Mouse (Mus musculus) retina, postnatal 1 day (tissue): ENCODE data around the gene Smim27.

Experiments used
- DNase-seq: peaks from one replicate; pipeline ENCODE4 v3.0.0-alpha.2; 2012

The Smim27 gene

GRCm38 (mm10) chr4:40269430-40270032 lies at the start of gene Smim27, which contains the start of gene Topors:
TSS of gene Smim27 (plus strand) at chr4:40269579.
TSS of gene Topors (minus strand) at chr4:40269850.
- DNase-seq = peak; percentile 98

GRCm38 (mm10) chr4:40220437-40220836 lies 48.9 kb upstream of the Smim27 start:
- DNase-seq = peak; percentile 21

GRCm38 (mm10) chr4:40221004-40221760 lies 48.2 kb upstream of the Smim27 start:
- DNase-seq = no peak

GRCm38 (mm10) chr4:40221876-40222585 lies 47.3 kb upstream of the Smim27 start:
- peak; percentile 8 for DNase-seq

- DNase-seq = no peak
These were observed 43.3 kb upstream of the Smim27 start for GRCm38 (mm10) chr4:40226095-40226494.

- no peak for DNase-seq
These were observed 42.2 kb upstream of the Smim27 start for GRCm38 (mm10) chr4:40227131-40227530.

GRCm38 (mm10) chr4:40227886-40228285 lies 41.5 kb upstream of the Smim27 start:
- no peak for DNase-seq

- DNase-seq = no peak
These were observed 39.7 kb upstream of the Smim27 start for GRCm38 (mm10) chr4:40229723-40230122.

- no peak for DNase-seq
These were observed 36.2 kb upstream of the Smim27 start for GRCm38 (mm10) chr4:40233062-40233664.

GRCm38 (mm10) chr4:40234256-40234655 lies 35.1 kb upstream of the Smim27 start:
- no peak for DNase-seq

- DNase-seq = no peak
These were observed 32.5 kb upstream of the Smim27 start for GRCm38 (mm10) chr4:40236829-40237228.

- DNase-seq = peak; percentile 43
These were observed 30.6 kb upstream of the Smim27 start for GRCm38 (mm10) chr4:40238483-40239408.

GRCm38 (mm10) chr4:40239409-40240271 lies 29.7 kb upstream of the Smim27 start, which contains the start of gene Ddx58:
TSS of gene Ddx58 (minus strand) at chr4:40239828.
- DNase-seq = peak; percentile 54

- DNase-seq = no peak
These were observed 29.1 kb upstream of the Smim27 start for GRCm38 (mm10) chr4:40240272-40240744.

GRCm38 (mm10) chr4:40241928-40242327 lies 27.5 kb upstream of the Smim27 start:
- peak; percentile 31 for DNase-seq

- no peak for DNase-seq
These were observed 26.4 kb upstream of the Smim27 start for GRCm38 (mm10) chr4:40243006-40243405.

GRCm38 (mm10) chr4:40244035-40244434 lies 25.3 kb upstream of the Smim27 start:
- no peak for DNase-seq

- no peak for DNase-seq
These were observed 18.4 kb upstream of the Smim27 start for GRCm38 (mm10) chr4:40250984-40251383.

- DNase-seq = no peak
These were observed 15.6 kb upstream of the Smim27 start for GRCm38 (mm10) chr4:40253766-40254165.

GRCm38 (mm10) chr4:40254385-40255103 lies 14.8 kb upstream of the Smim27 start:
- no peak for DNase-seq
